Mouse (Mus musculus) lung, embryonic 16.5 days (tissue): ENCODE data around the gene Nin. TPM values are rescaled to one million over a fixed set of nuclear protein-coding genes. Genes with fewer than 3 reads are reported as not detected.
"Not testable (repeated sequence)": the region's sequence is repeated elsewhere in the genome, so short reads cannot be mapped to it uniquely, and the experiment has no call there.

Experiments used
- ATAC-seq: fragments of 200-750 bp; cut with Nextera tagmentation; 2 replicates; pipeline ENCODE4 v1.8.0; 2017; ENCODE audit warnings: low read depth, mild to moderate bottlenecking, moderate library complexity
- H3K27ac ChIP-seq: fragments of 300-500 bp; sonication (generic); 2 replicates; pipeline ENCODE4 v1.5.1; 2014; ENCODE audit warnings: mild to moderate bottlenecking, control low read depth, low read length
- H3K27me3 ChIP-seq: fragments of 300-500 bp; sonication (generic); 2 replicates; pipeline ENCODE4 v1.6.1; 2014; ENCODE audit warnings: low read depth, low read length, mixed read lengths; ENCODE audit not compliant: control insufficient read depth, insufficient read depth
- H3K36me3 ChIP-seq: fragments of 300-500 bp; sonication (generic); 2 replicates; pipeline ENCODE4 v1.6.1; 2014; ENCODE audit warnings: low read length; ENCODE audit not compliant: control insufficient read depth, insufficient read depth
- H3K4me1 ChIP-seq: fragments of 300-500 bp; sonication (generic); replicated peaks from 2 replicates; pipeline ENCODE4 v1.6.1; 2014; ENCODE audit warnings: low read length, mixed read lengths; ENCODE audit not compliant: control insufficient read depth, insufficient read depth
- H3K4me2 ChIP-seq: fragments of 300-500 bp; sonication (generic); 2 replicates; pipeline ENCODE4 v1.6.1; 2014; ENCODE audit warnings: low read depth, low read length, control low read depth
- H3K4me3 ChIP-seq: fragments of 300-500 bp; sonication (generic); 2 replicates; pipeline ENCODE4 v1.5.1; 2014; ENCODE audit warnings: mild to moderate bottlenecking, low read length, control low read depth
- H3K9ac ChIP-seq: fragments of 300-500 bp; sonication (generic); 2 replicates; pipeline ENCODE4 v1.6.1; 2014; ENCODE audit warnings: low read length, control low read depth
- H3K9me3 ChIP-seq: fragments of 300-500 bp; sonication (generic); 2 replicates; pipeline ENCODE4 v1.6.1; 2016; ENCODE audit warnings: low read length; ENCODE audit not compliant: control insufficient read depth
- WGBS: fragments of 180-500 bp; shearing (Covaris S2); extraction: QIAGEN DNeasy Blood & Tissue Kit; methylation state at CpG from one replicate; pipeline ENCODE4 v1.1.7; 2014; 5-methylcytosine and 5-hydroxymethylcytosine counted together
- polyA plus RNA-seq: library from polyadenylated mRNA; unstranded; fragments of >200 nt; fragmentation: Nextera tagmentation; extraction: Ambion mirVana; gene quantifications from 2 replicates; pipeline ENCODE4 v1.2.1, GENCODE M21; 2015

Gene Nin
- polyA plus RNA-seq, 1 experiment from 2014 or later: 11.8 TPM

GRCm38 (mm10) chr12:70144637-70145448, 31.3 kb upstream of the Nin start:
- peak; percentile 47; the same call in 1 of the 2 replicates for ATAC-seq
- peak overlapping the region; percentile 37; the same call in 1 of the 2 replicates for H3K4me2 ChIP-seq
- H3K27me3 ChIP-seq: no peaks in the 10 kb centered on the region
- H3K4me1 ChIP-seq: peaks cover 7% of the 10 kb centered on the region
- no peak overlapping the region; the same call in 1 of the 2 replicates for H3K4me3 ChIP-seq
- H3K9ac ChIP-seq: no peak overlapping the region
- peak overlapping the region; percentile 81 for H3K27ac ChIP-seq
- 30% methylated on average over 20 of the region's 20 CpGs for WGBS
- no peaks in the 10 kb centered on the region for H3K9me3 ChIP-seq
- no peaks in the 10 kb centered on the region for H3K36me3 ChIP-seq

GRCm38 (mm10) chr12:70144106-70144587, 30.6 kb upstream of the Nin start:
- not testable (repeated sequence) for H3K9me3 ChIP-seq, H3K36me3 ChIP-seq, H3K4me1 ChIP-seq, H3K9ac ChIP-seq, H3K27me3 ChIP-seq, H3K4me2 ChIP-seq, H3K4me3 ChIP-seq
- peak; percentile 90 for ATAC-seq
- peak overlapping the region; percentile 81 for H3K27ac ChIP-seq
- 5% methylated on average over 3 of the region's 3 CpGs for WGBS

GRCm38 (mm10) chr12:70140993-70141576, 27.6 kb upstream of the Nin start:
- Histone ChIP-seq H3K4me3 (no peak overlapping the region), H3K4me2 (no peak overlapping the region), H3K9me3 (no peaks in the 10 kb centered on the region), H3K27me3 (no peaks in the 10 kb centered on the region), H3K36me3 (no peaks in the 10 kb centered on the region), H3K27ac (no peak overlapping the region), H3K4me1 (peaks cover 7% of the 10 kb centered on the region), H3K9ac (no peak overlapping the region)
- no peak for ATAC-seq
- WGBS: 72% methylated on average over 5 of the region's 5 CpGs

GRCm38 (mm10) chr12:70140542-70140941, 27.0 kb upstream of the Nin start:
- 95% methylated on average over 5 of the region's 5 CpGs for WGBS
- Histone ChIP-seq H3K4me2 (no peak overlapping the region), H3K36me3 (no peaks in the 10 kb centered on the region), H3K4me3 (no peak overlapping the region), H3K9me3 (no peaks in the 10 kb centered on the region), H3K9ac (no peak overlapping the region), H3K27ac (no peak overlapping the region), H3K27me3 (no peaks in the 10 kb centered on the region), H3K4me1 (peaks cover 7% of the 10 kb centered on the region)
- no peak for ATAC-seq

GRCm38 (mm10) chr12:70139871-70140270, 26.4 kb upstream of the Nin start:
- H3K4me3 ChIP-seq: no peak overlapping the region
- H3K4me1 ChIP-seq: peaks cover 3% of the 10 kb centered on the region
- no peak overlapping the region for H3K9ac ChIP-seq
- 64% methylated on average over 4 of the region's 4 CpGs for WGBS
- no peak overlapping the region for H3K27ac ChIP-seq
- H3K9me3 ChIP-seq: no peaks in the 10 kb centered on the region
- H3K36me3 ChIP-seq: no peaks in the 10 kb centered on the region
- H3K27me3 ChIP-seq: no peaks in the 10 kb centered on the region
- ATAC-seq: no peak
- H3K4me2 ChIP-seq: no peak overlapping the region

- H3K36me3 ChIP-seq: no peaks in the 10 kb centered on the region
- no peak overlapping the region for H3K4me2 ChIP-seq
- ATAC-seq: no peak
- H3K27ac ChIP-seq: no peak overlapping the region
- no peaks in the 10 kb centered on the region for H3K27me3 ChIP-seq
- H3K4me1 ChIP-seq: peaks cover 3% of the 10 kb centered on the region
- H3K4me3 ChIP-seq: no peak overlapping the region
- H3K9ac ChIP-seq: no peak overlapping the region
- no peaks in the 10 kb centered on the region for H3K9me3 ChIP-seq
- 50% methylated on average over 9 of the region's 9 CpGs for WGBS
These were observed 24.1 kb upstream of the Nin start for GRCm38 (mm10) chr12:70137626-70138025.

- H3K27me3 ChIP-seq: no peaks in the 10 kb centered on the region
- no peak for ATAC-seq
- peaks cover 3% of the 10 kb centered on the region for H3K4me1 ChIP-seq
- WGBS: 83% methylated on average over 4 of the region's 4 CpGs
- no peaks in the 10 kb centered on the region for H3K9me3 ChIP-seq
- no peaks in the 10 kb centered on the region for H3K36me3 ChIP-seq
- H3K4me2 ChIP-seq: no peak overlapping the region
- no peak overlapping the region for H3K9ac ChIP-seq
- no peak overlapping the region for H3K4me3 ChIP-seq
- H3K27ac ChIP-seq: no peak overlapping the region
These were observed 23.6 kb upstream of the Nin start for GRCm38 (mm10) chr12:70137095-70137494.

- Histone ChIP-seq H3K4me2 (peak overlapping the region; percentile 21; the same call in 1 of the 2 replicates), H3K27ac (no peak overlapping the region), H3K36me3 (no peaks in the 10 kb centered on the region), H3K27me3 (no peaks in the 10 kb centered on the region), H3K9ac (no peak overlapping the region), H3K4me3 (no peak overlapping the region), H3K9me3 (no peaks in the 10 kb centered on the region), H3K4me1 (peaks cover 3% of the 10 kb centered on the region)
- 46% methylated on average over 12 of the region's 12 CpGs for WGBS
- ATAC-seq: peak; percentile 51; the same call in 1 of the 2 replicates
These were observed 22.8 kb upstream of the Nin start for GRCm38 (mm10) chr12:70136185-70136756.

- Histone ChIP-seq H3K4me1 (peaks cover 3% of the 10 kb centered on the region), H3K9me3 (no peaks in the 10 kb centered on the region), H3K27ac (no peak overlapping the region), H3K9ac (no peak overlapping the region), H3K27me3 (no peaks in the 10 kb centered on the region), H3K4me2 (no peak overlapping the region), H3K36me3 (no peaks in the 10 kb centered on the region), H3K4me3 (no peak overlapping the region)
- no peak for ATAC-seq
- 79% methylated on average over 20 of the region's 20 CpGs for WGBS
These were observed 21.2 kb upstream of the Nin start for GRCm38 (mm10) chr12:70134627-70135235.
